Mouse (Mus musculus) ES-Bruce4 (cell line): ENCODE data around the gene Hmcn2.

ENCODE experiments used
- CTCF ChIP-seq: IDR thresholded peaks from one replicate; pipeline ENCODE4 v1.8.1; 2011; ENCODE audit warnings: low read depth, low read length
- EP300 ChIP-seq: IDR thresholded peaks from 2 replicates; pipeline ENCODE4 v1.6.1; 2011; ENCODE audit warnings: low read depth, low read length; ENCODE audit not compliant: insufficient read depth
- POLR2A ChIP-seq: IDR thresholded peaks from one replicate; pipeline ENCODE4 v1.8.1; 2011; ENCODE audit warnings: low read length; ENCODE audit not compliant: insufficient read depth

DNA sequence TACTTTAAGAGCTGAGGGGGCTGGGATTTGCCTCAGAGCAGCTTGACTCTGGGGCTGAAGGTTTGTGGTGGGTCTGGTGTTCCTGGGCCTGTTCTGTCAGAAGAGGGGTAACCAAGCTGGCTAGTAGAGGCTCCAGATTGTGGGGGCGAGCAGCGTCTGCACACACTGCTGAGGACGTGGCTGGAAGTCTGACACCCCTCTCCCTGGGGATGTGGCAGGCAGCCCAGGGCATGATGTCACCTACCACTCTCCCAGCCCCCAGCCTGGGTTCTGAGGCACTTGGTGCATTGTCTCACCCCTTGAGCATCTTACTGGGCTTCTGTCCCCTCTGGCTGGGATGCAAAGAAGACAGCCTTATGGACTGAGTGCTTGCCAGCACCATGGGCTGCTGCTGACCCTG, 34.2 kb downstream of the Hmcn2 start:
- TF ChIP-seq POLR2A (no peak), CTCF (no peak), EP300 (no peak)
